Mouse (Mus musculus) CH12.LX (cell line): Measurements from ENCODE around the gene Triobp. TPM values are rescaled to one million over a fixed set of nuclear protein-coding genes. Genes with fewer than 3 reads are reported as not detected.

Experiments used
- DNase-seq: peaks from one replicate; pipeline ENCODE4 v3.0.0-alpha.2; 2013; ENCODE audit errors: extremely low read depth
- H3K27ac ChIP-seq: 2 replicates; pipeline ENCODE4 v1.5.1; 2012; ENCODE audit warnings: low read depth, mild to moderate bottlenecking, control low read depth, moderate library complexity; ENCODE audit not compliant: insufficient read depth
- H3K27me3 ChIP-seq: replicated peaks from 2 replicates; pipeline ENCODE3; 2012; ENCODE audit warnings: inconsistent platforms
- H3K36me3 ChIP-seq, 2 experiments: replicated peaks in 1 of 2; 2 replicates each; pipeline versions ENCODE3 to v1.6.1; 2012; ENCODE audit warnings: inconsistent platforms in 1 of 2, low read length in 1 of 2, mild to moderate bottlenecking in 1 of 2, mixed read lengths in 1 of 2, moderate library complexity in 1 of 2; ENCODE audit not compliant: control insufficient read depth in 1 of 2, insufficient read depth in 1 of 2
- H3K4me1 ChIP-seq, 2 experiments: 2 replicates each; pipeline ENCODE4 v1.6.1; 2012; ENCODE audit warnings: inconsistent platforms in 1 of 2, moderate library complexity in 1 of 2; ENCODE audit not compliant: insufficient read depth in 2 of 2, control insufficient read depth in 1 of 2
- H3K4me2 ChIP-seq: 2 replicates; pipeline ENCODE4 v1.6.1; 2012; ENCODE audit warnings: low read depth, mild to moderate bottlenecking, control low read depth; ENCODE audit not compliant: poor library complexity, insufficient read depth, severe bottlenecking
- H3K4me3 ChIP-seq, 3 experiments: fragments of 150-350 bp in 1 of 3; sonication (generic) in 1 of 3; replicated peaks in 1 of 3; 2 replicates each; pipeline versions ENCODE3 to v1.5.1; 2011 to 2012; ENCODE audit warnings: low read depth in 2 of 3, low read length in 2 of 3, mild to moderate bottlenecking in 2 of 3, moderate library complexity in 2 of 3, control low read depth in 1 of 3, improper control_type of control experiment in 1 of 3, inconsistent platforms in 1 of 3, mixed read lengths in 1 of 3; ENCODE audit not compliant: poor library complexity in 1 of 3
- H3K79me2 ChIP-seq: replicated peaks from 2 replicates; pipeline ENCODE4 v1.6.1; 2012; ENCODE audit warnings: mild to moderate bottlenecking, moderate library complexity; ENCODE audit not compliant: control insufficient read depth, poor library complexity, insufficient read depth, severe bottlenecking; ENCODE audit errors: extremely low read depth
- H3K9ac ChIP-seq: 2 replicates; pipeline ENCODE4 v1.6.1; 2012; ENCODE audit warnings: low read depth, mild to moderate bottlenecking, control low read depth, moderate library complexity; ENCODE audit not compliant: insufficient read depth
- H3K9me3 ChIP-seq: replicated peaks from 2 replicates; pipeline ENCODE3; 2012; ENCODE audit warnings: low read length, inconsistent platforms, mixed read lengths
- BHLHE40 ChIP-seq: IDR thresholded peaks from 2 replicates; pipeline ENCODE4 v1.6.1; 2011; ENCODE audit warnings: mild to moderate bottlenecking, low read depth, low read length, improper control_type of control experiment
- CHD1 ChIP-seq: IDR thresholded peaks from 2 replicates; pipeline ENCODE4 v1.6.1; 2012; ENCODE audit warnings: low read depth, low read length, improper control_type of control experiment, inconsistent platforms
- CHD2 ChIP-seq: IDR thresholded peaks from 2 replicates; pipeline ENCODE4 v1.6.1; 2011; ENCODE audit warnings: low read length, improper control_type of control experiment
- CTCF ChIP-seq, 2 experiments: IDR thresholded peaks in 1 of 2; conservative IDR thresholded peaks in 1 of 2; 2 replicates each; pipeline ENCODE4 v1.5.1; 2011 to 2012; ENCODE audit warnings: low read depth in 2 of 2, low read length in 2 of 2, improper control_type of control experiment in 1 of 2, inconsistent platforms in 1 of 2, mild to moderate bottlenecking in 1 of 2, moderate library complexity in 1 of 2
- E2F4 ChIP-seq: IDR thresholded peaks from 2 replicates; pipeline ENCODE4 v1.6.1; 2011; ENCODE audit warnings: low read depth, low read length, improper control_type of control experiment; ENCODE audit not compliant: insufficient replicate concordance
- ELF1 ChIP-seq: IDR thresholded peaks from 2 replicates; pipeline ENCODE4 v1.6.1; 2014; ENCODE audit warnings: low read depth, mild to moderate bottlenecking, inconsistent platforms, low read length, improper control_type of control experiment
- ETS1 ChIP-seq: conservative IDR thresholded peaks from 2 replicates; pipeline ENCODE4 v1.6.1; 2012; ENCODE audit warnings: low read depth, mild to moderate bottlenecking, inconsistent platforms, low read length, improper control_type of control experiment, moderate library complexity
- GABPA ChIP-seq: IDR thresholded peaks from 2 replicates; pipeline ENCODE4 v1.6.1; 2012; ENCODE audit warnings: low read depth, low read length, improper control_type of control experiment, inconsistent platforms; ENCODE audit not compliant: insufficient replicate concordance
- IRF4 ChIP-seq: IDR thresholded peaks from 2 replicates; pipeline ENCODE4 v1.6.1; 2014; ENCODE audit warnings: low read depth, mild to moderate bottlenecking, inconsistent platforms, low read length, improper control_type of control experiment
- JUND ChIP-seq: conservative IDR thresholded peaks from 2 replicates; pipeline ENCODE4 v1.6.1; 2011; ENCODE audit warnings: low read depth, low read length, improper control_type of control experiment
- KAT2A ChIP-seq: IDR thresholded peaks from 2 replicates; pipeline ENCODE4 v1.6.1; 2012; ENCODE audit warnings: low read length, improper control_type of control experiment, inconsistent platforms; ENCODE audit not compliant: insufficient replicate concordance
- MAFK ChIP-seq: IDR thresholded peaks from 2 replicates; pipeline ENCODE4 v1.6.1; 2011; ENCODE audit warnings: low read length, improper control_type of control experiment; ENCODE audit not compliant: insufficient replicate concordance
- MAX ChIP-seq: IDR thresholded peaks from 2 replicates; pipeline ENCODE4 v1.6.1; 2011; ENCODE audit warnings: low read length, improper control_type of control experiment
- MAZ ChIP-seq: IDR thresholded peaks from 2 replicates; pipeline ENCODE4 v1.6.1; 2012; ENCODE audit warnings: low read depth, mild to moderate bottlenecking, inconsistent platforms, low read length, improper control_type of control experiment, moderate library complexity
- MYC ChIP-seq: IDR thresholded peaks from 2 replicates; pipeline ENCODE4 v1.6.1; 2011; ENCODE audit warnings: low read depth, mild to moderate bottlenecking, improper control_type of control experiment, low read length
- NELFE ChIP-seq: IDR thresholded peaks from 2 replicates; pipeline ENCODE4 v1.6.1; 2011; ENCODE audit warnings: low read depth, low read length, improper control_type of control experiment
- POLR2A ChIP-seq: IDR thresholded peaks from 2 replicates; pipeline ENCODE4 v1.6.1; 2011; ENCODE audit warnings: low read depth, mild to moderate bottlenecking, improper control_type of control experiment, low read length
- SMC3 ChIP-seq: IDR thresholded peaks from 2 replicates; pipeline ENCODE4 v1.6.1; 2011; ENCODE audit warnings: low read depth, low read length, improper control_type of control experiment
- TBP ChIP-seq: conservative IDR thresholded peaks from 2 replicates; pipeline ENCODE4 v1.6.1; 2011; ENCODE audit warnings: low read depth, low read length, improper control_type of control experiment
- TCF12 ChIP-seq: IDR thresholded peaks from 2 replicates; pipeline ENCODE4 v1.6.1; 2014; ENCODE audit warnings: low read depth, mild to moderate bottlenecking, inconsistent platforms, low read length, improper control_type of control experiment
- UBTF ChIP-seq: IDR thresholded peaks from 2 replicates; pipeline ENCODE4 v1.6.1; 2012; ENCODE audit warnings: low read depth, mild to moderate bottlenecking, inconsistent platforms, low read length, improper control_type of control experiment, moderate library complexity
- ZKSCAN1 ChIP-seq: IDR thresholded peaks from 2 replicates; pipeline ENCODE4 v1.6.1; 2012; ENCODE audit warnings: low read depth, inconsistent platforms, low read length, improper control_type of control experiment, borderline replicate concordance
- ZMIZ1 ChIP-seq: IDR thresholded peaks from 2 replicates; pipeline ENCODE4 v1.6.1; 2012; ENCODE audit warnings: low read depth, mild to moderate bottlenecking, inconsistent platforms, low read length, improper control_type of control experiment
- ZNF384 ChIP-seq: IDR thresholded peaks from 2 replicates; pipeline ENCODE4 v1.6.1; 2012; ENCODE audit warnings: low read depth, low read length, improper control_type of control experiment, inconsistent platforms
- dilution Hi-C: fragments of 300-500 bp; cut with MboI; formaldehyde crosslinking; loops from 2 replicates; pipeline ENCODE4 v1.14.3; 2020; ENCODE audit warnings: low sequenced_read_pairs; ENCODE audit not compliant: extremely low pct_unique_long_range_greater_than_20kb, extremely low pct_ligation_motif_present
- in situ Hi-C: fragments of 300-500 bp; cut with MboI; formaldehyde crosslinking; loops from 3 replicates; pipeline ENCODE4 v1.14.3; 2019; ENCODE audit warnings: low sequenced_read_pairs, low pct_ligation_motif_present, low pct_unique_long_range_greater_than_20kb, mixed read lengths
- polyA plus RNA-seq: library from polyadenylated mRNA; unstranded; fragments of >175 nt; gene quantifications from 2 replicates; pipeline ENCODE4 v1.2.1, GENCODE M21; 2012; ENCODE audit warnings: low read depth; ENCODE audit not compliant: insufficient read length
- total RNA-seq, 2 experiments: library from RNA; depleted of rRNA; stranded (reverse); fragments of 300-350 nt in 1 of 2; fragments of >200 nt in 1 of 2; gene quantifications; 2 replicates each; pipeline ENCODE4 v1.2.3; 2012 to 2014

The Triobp gene
- total and polyA plus RNA-seq, 3 experiments = 11.5 to 31.0 (median 25.5) TPM

- peaks cover 2% of the 10 kb centered on the region for H3K9me3 ChIP-seq
- no peaks in the 10 kb centered on the region for H3K36me3 ChIP-seq
- TF ChIP-seq UBTF = no peak
- peak; percentile 30; the same call in 1 of the 2 replicates for TF ChIP-seq SMC3
- TF ChIP-seq JUND = no peak
- no peak for TF ChIP-seq MAZ
- peak; percentile 57 to 63 for TF ChIP-seq CTCF (conservative IDR thresholded peaks at IDR 0.05 in 1 of 2, IDR thresholded peaks at IDR 0.05 in 1 of 2; ENCODE audit: low read depth in 2 of 2, low read length in 2 of 2)
- TF ChIP-seq E2F4 = no peak
- no peak for TF ChIP-seq GABPA
- TF ChIP-seq TBP = no peak
- no peak for TF ChIP-seq BHLHE40
- no peak for TF ChIP-seq CHD1
- peak; percentile 75; the same call in 1 of the 2 replicates for TF ChIP-seq MAFK
- TF ChIP-seq ZMIZ1 = no peak
- no peak overlapping the region for H3K9ac ChIP-seq
- no peak overlapping the region for H3K4me3 ChIP-seq
- H3K27ac ChIP-seq = no peak overlapping the region
- dilution Hi-C loops (no loop called here), in situ Hi-C loops (no loop called here)
- DNase-seq = peak; percentile 26
- peaks cover 3 to 12% of the 10 kb centered on the region in 2 experiments; a peak in 1 of 4 replicates for H3K4me1 ChIP-seq
- H3K79me2 ChIP-seq = no peaks in the 10 kb centered on the region
- peaks cover 12% of the 10 kb centered on the region for H3K27me3 ChIP-seq
- no peak overlapping the region for H3K4me2 ChIP-seq
Measured at GRCm38 (mm10) chr15:78956351-78956750, 8.8 kb downstream of the Triobp start.

GRCm38 (mm10) chr15:78957021-78957420, 9.5 kb downstream of the Triobp start:
- peaks cover 2% of the 10 kb centered on the region for H3K9me3 ChIP-seq
- H3K9ac ChIP-seq = no peak overlapping the region
- TF ChIP-seq POLR2A (no peak), MAZ (no peak), KAT2A (no peak), BHLHE40 (no peak), ETS1 (no peak)
- no peak overlapping the region for H3K4me3 ChIP-seq
- in situ Hi-C loops (no loop called here), dilution Hi-C loops (no loop called here)
- H3K4me1 ChIP-seq = peaks cover 3 to 12% of the 10 kb centered on the region in 2 experiments; a peak in 1 of 4 replicates
- no peaks in the 10 kb centered on the region for H3K36me3 ChIP-seq
- DNase-seq = no peak
- H3K79me2 ChIP-seq = no peaks in the 10 kb centered on the region
- H3K4me2 ChIP-seq = no peak overlapping the region
- H3K27me3 ChIP-seq = peaks cover 14% of the 10 kb centered on the region
- no peak overlapping the region for H3K27ac ChIP-seq

- H3K27ac ChIP-seq = no peak overlapping the region
- H3K4me3 ChIP-seq = no peak overlapping the region
- no peak overlapping the region for H3K4me2 ChIP-seq
- peaks cover 4 to 12% of the 10 kb centered on the region in 2 experiments; a peak in 1 of 4 replicates for H3K4me1 ChIP-seq
- peaks cover 17% of the 10 kb centered on the region for H3K27me3 ChIP-seq
- in situ Hi-C loops (no loop called here), dilution Hi-C loops (no loop called here)
- TF ChIP-seq JUND (no peak), ELF1 (no peak), POLR2A (no peak), IRF4 (no peak), TCF12 (no peak), CHD2 (no peak), NELFE (no peak), MYC (no peak), UBTF (no peak), ZKSCAN1 (no peak), MAZ (no peak), MAX (no peak), KAT2A (no peak), ZNF384 (no peak), CHD1 (no peak), TBP (no peak)
- no peak for DNase-seq
- no peaks in the 10 kb centered on the region for H3K9me3 ChIP-seq
- no peaks in the 10 kb centered on the region for H3K36me3 ChIP-seq
- no peak overlapping the region for H3K9ac ChIP-seq
- no peaks in the 10 kb centered on the region for H3K79me2 ChIP-seq
Measured at GRCm38 (mm10) chr15:78959537-78959936, 12.0 kb downstream of the Triobp start.
